Mouse (Mus musculus): ENCODE measurements around the gene Nmd3.

- TF ChIP-seq CTCF (IDR thresholded peaks at IDR 0.05; ENCODE audit: low read depth, low read length): no peak
- no peak for TF ChIP-seq POLR2AphosphoS5 (IDR thresholded peaks at IDR 0.05; ENCODE audit: insufficient replicate concordance, low read depth, low read length)
- no peak for TF ChIP-seq TAL1 (conservative IDR thresholded peaks at IDR 0.05; ENCODE audit: low read depth, low read length)
- no peak for TF ChIP-seq GATA1 (IDR thresholded peaks at IDR 0.05; ENCODE audit: borderline replicate concordance, low read length)
- TF ChIP-seq GATA2 (IDR thresholded peaks at IDR 0.05; ENCODE audit: borderline replicate concordance, low read depth, low read length): no peak
Observed at GRCm38 (mm10) chr3:69701905-69702304, 19.9 kb upstream of the Nmd3 start.
